Mouse (Mus musculus) olfactory bulb, adult 2 months (tissue): ENCODE data around the gene March1.

Experiments used
- CTCF ChIP-seq: fragments of 200-500 bp; IDR thresholded peaks from 2 replicates; pipeline ENCODE4 v1.5.1; 2012; ENCODE audit warnings: low read depth, mild to moderate bottlenecking, low read length, moderate library complexity; ENCODE audit not compliant: insufficient read depth
- POLR2A ChIP-seq: fragments of 200-500 bp; IDR thresholded peaks from 2 replicates; pipeline ENCODE4 v1.6.1; 2012; ENCODE audit warnings: mild to moderate bottlenecking, low read depth, low read length, moderate library complexity; ENCODE audit not compliant: insufficient read depth

DNA sequence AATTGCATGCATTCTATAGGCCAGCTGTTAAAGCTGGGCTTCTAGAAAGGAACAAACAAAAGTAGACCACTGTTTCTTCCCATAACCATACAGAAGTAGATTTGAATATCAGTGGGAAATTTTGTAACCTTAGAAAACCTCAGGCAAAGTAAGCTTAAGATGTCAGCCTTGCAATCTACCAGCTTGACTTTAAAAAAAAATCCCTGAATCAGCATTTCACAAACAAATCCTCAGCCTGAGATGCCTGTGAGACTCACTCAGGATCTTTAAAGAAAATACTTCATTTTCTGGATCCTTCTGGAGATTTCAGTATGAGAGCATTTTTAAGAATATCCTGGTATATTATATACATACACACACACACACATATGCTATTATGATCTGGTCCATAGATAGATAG lies 780.1 kb downstream of the March1 start:
- TF ChIP-seq CTCF: no peak
- TF ChIP-seq POLR2A: no peak
